Mouse (Mus musculus): ENCODE results near the gene Ppp2r3a.

DNA sequence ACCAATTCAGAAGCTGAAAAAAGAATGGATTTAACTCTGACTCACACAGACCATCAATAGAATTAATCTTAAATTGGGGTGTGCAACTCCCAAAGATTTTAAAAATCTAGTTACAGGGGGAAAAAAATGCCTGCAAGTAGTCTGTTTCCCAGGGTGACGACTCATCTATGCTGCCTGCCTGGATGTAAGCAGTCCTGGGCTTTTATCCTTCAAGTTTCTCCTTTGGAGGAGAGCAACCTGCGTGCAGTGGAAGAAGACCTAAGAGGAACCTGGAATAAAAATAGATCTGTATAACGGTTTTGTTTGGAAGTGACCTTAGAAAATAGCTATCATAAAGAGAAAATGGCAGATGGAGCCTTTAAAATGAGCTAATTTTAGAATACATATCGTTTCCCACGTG, 179.1 kb downstream of the Ppp2r3a start:
- TF ChIP-seq CTCF (IDR thresholded peaks at IDR 0.05; ENCODE audit: extremely low read depth, insufficient read length, insufficient replicate concordance, low read depth, low read length) (no peak), POLR2A (IDR thresholded peaks at IDR 0.05; ENCODE audit: low read depth, low read length) (no peak)
